Mouse (Mus musculus) kidney, embryonic 16.5 days (tissue): ENCODE measurements around the gene Myt1l. TPM values are rescaled to one million over a fixed set of nuclear protein-coding genes. Genes with fewer than 3 reads are reported as not detected.
A peak's percentile ranks its signal among the peaks of the same experiment; 100 is the strongest.

Experiments
- ATAC-seq: fragments of 200-750 bp; cut with Nextera tagmentation; 2 replicates; pipeline ENCODE4 v1.8.0; 2017; ENCODE audit warnings: moderate TSS enrichment; ENCODE audit not compliant: low FRiP score, low TSS enrichment
- H3K27ac ChIP-seq: fragments of 300-500 bp; sonication (generic); 2 replicates; pipeline ENCODE4 v1.5.1; 2014; ENCODE audit warnings: low read length
- H3K27me3 ChIP-seq: fragments of 300-500 bp; sonication (generic); 2 replicates; pipeline ENCODE4 v1.6.1; 2014; ENCODE audit warnings: low read length, control low read depth, mixed read lengths; ENCODE audit not compliant: insufficient read depth
- H3K36me3 ChIP-seq: fragments of 300-500 bp; sonication (generic); 2 replicates; pipeline ENCODE4 v1.6.1; 2014; ENCODE audit warnings: low read length, control low read depth, mixed read lengths; ENCODE audit not compliant: insufficient read depth
- H3K4me1 ChIP-seq: fragments of 300-500 bp; sonication (generic); 2 replicates; pipeline ENCODE4 v1.6.1; 2014; ENCODE audit warnings: low read length, control low read depth, mixed read lengths; ENCODE audit not compliant: insufficient read depth
- H3K4me2 ChIP-seq: fragments of 300-500 bp; sonication (generic); replicated peaks from 2 replicates; pipeline ENCODE4 v1.6.1; 2014; ENCODE audit warnings: low read depth, low read length
- H3K4me3 ChIP-seq: fragments of 300-500 bp; sonication (generic); 2 replicates; pipeline ENCODE4 v1.5.1; 2014; ENCODE audit warnings: mild to moderate bottlenecking, low read length
- H3K9ac ChIP-seq: fragments of 300-500 bp; sonication (generic); replicated peaks from 2 replicates; pipeline ENCODE4 v1.6.1; 2014; ENCODE audit warnings: low read length
- H3K9me3 ChIP-seq: fragments of 300-500 bp; sonication (generic); 2 replicates; pipeline ENCODE4 v1.6.1; 2016; ENCODE audit warnings: low read length, control low read depth
- WGBS: fragments of 180-500 bp; shearing (Covaris S2); extraction: QIAGEN DNeasy Blood & Tissue Kit; methylation state at CpG from one replicate; pipeline ENCODE4 v1.1.7; 2014; 5-methylcytosine and 5-hydroxymethylcytosine counted together
- polyA plus RNA-seq: library from polyadenylated mRNA; unstranded; fragments of >200 nt; fragmentation: Nextera tagmentation; extraction: Ambion mirVana; gene quantifications from 2 replicates; pipeline ENCODE4 v1.2.1, GENCODE M21; 2015

Gene Myt1l
- polyA plus RNA-seq, 1 experiment from 2014 or later = 0.41 TPM

- Histone ChIP-seq H3K4me1 (peaks cover 17% of the 10 kb centered on the region), H3K4me2 (peak overlapping the region; percentile 64), H3K27me3 (no peaks in the 10 kb centered on the region), H3K27ac (peak overlapping the region; percentile 88), H3K9ac (peak overlapping the region; percentile 90), H3K36me3 (no peaks in the 10 kb centered on the region), H3K9me3 (no peaks in the 10 kb centered on the region), H3K4me3 (peak overlapping the region; percentile 84)
- peak; percentile 89 for ATAC-seq
- under 1% methylated on average over 48 of the region's 49 CpGs for WGBS
These were observed 409.7 kb downstream of the Myt1l start for GRCm38 (mm10) chr12:29937851-29938375.

DNA sequence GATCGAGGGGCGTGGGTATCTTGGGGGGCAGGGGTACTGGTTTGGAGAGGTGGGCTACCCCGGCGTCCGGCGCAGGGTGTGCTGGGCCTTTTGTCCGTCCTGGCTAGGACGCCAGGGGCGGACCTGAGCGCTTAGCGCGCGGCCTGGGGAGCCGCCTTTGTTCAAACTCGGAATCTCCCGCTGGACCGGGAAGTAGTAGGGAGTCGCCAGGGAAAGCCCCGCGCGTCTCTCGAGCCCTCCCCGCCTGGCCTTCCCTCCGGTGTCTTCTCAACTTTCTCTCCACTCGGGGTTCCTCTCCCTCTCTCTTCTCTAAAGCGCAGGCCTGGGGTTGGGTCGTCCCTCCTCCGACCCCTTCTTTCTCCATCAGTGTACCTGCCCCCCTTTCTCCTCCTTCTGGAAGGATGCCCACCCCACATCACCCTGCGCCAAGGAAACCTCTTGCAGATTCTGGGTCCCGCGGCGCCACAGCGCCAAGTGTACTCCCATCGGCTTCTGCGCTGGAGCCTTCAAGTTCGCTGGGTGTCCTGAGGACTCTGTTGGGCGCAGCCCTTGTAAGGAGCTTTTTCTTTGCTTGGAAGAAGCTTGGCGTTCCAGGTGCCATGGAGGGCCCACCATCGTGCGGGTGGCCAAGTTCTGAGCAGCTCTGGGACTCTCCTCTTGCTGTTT, 410.3 kb downstream of the Myt1l start:
- Histone ChIP-seq H3K27me3 (no peaks in the 10 kb centered on the region), H3K9ac (peak overlapping the region; percentile 90), H3K4me2 (peak overlapping the region; percentile 64), H3K27ac (peak overlapping the region; percentile 88), H3K4me3 (peak overlapping the region; percentile 84), H3K4me1 (peaks cover 17% of the 10 kb centered on the region), H3K9me3 (no peaks in the 10 kb centered on the region), H3K36me3 (no peaks in the 10 kb centered on the region)
- WGBS = 0% methylated on average over 40 of the region's 40 CpGs
- peak; percentile 90 for ATAC-seq

GRCm38 (mm10) chr12:29939261-29939671, 411.1 kb downstream of the Myt1l start:
- no peak for ATAC-seq
- H3K36me3 ChIP-seq = no peaks in the 10 kb centered on the region
- H3K4me3 ChIP-seq = peak overlapping the region; percentile 84
- no peaks in the 10 kb centered on the region for H3K27me3 ChIP-seq
- peak overlapping the region; percentile 90 for H3K9ac ChIP-seq
- H3K4me1 ChIP-seq = peaks cover 21% of the 10 kb centered on the region
- H3K4me2 ChIP-seq = peak overlapping the region; percentile 64
- no peaks in the 10 kb centered on the region for H3K9me3 ChIP-seq
- peak overlapping the region; percentile 88 for H3K27ac ChIP-seq
- WGBS = 3% methylated on average over 8 of the region's 8 CpGs

DNA sequence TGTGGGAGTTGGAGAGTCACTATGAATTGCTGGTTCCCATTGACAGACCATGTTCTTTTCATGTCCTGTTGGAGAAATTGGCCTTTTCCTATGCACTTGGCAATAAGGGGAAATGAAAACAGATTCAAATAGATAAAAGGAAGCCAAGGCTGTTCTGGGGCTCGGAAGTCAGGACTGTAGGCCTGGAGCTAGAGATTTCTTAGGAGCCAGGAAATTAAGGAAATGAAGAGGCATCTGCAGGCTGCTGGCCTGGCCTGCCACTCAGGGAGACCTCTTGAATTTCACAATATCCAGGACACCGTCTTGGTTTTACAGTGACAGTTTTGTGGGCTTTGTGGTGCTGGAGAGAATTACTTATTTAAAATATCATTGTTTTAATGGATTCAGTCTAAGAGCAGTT, 414.3 kb downstream of the Myt1l start:
- no peak overlapping the region for H3K4me3 ChIP-seq
- H3K9me3 ChIP-seq = no peaks in the 10 kb centered on the region
- no peaks in the 10 kb centered on the region for H3K27me3 ChIP-seq
- WGBS = 69% methylated on average over 2 of the region's 2 CpGs
- no peak for ATAC-seq
- H3K4me1 ChIP-seq = peaks cover 39% of the 10 kb centered on the region
- no peak overlapping the region for H3K27ac ChIP-seq
- H3K4me2 ChIP-seq = no peak overlapping the region
- no peak overlapping the region for H3K9ac ChIP-seq
- no peaks in the 10 kb centered on the region for H3K36me3 ChIP-seq

GRCm38 (mm10) chr12:29944650-29945049, 416.5 kb downstream of the Myt1l start:
- Histone ChIP-seq H3K4me2 (no peak overlapping the region), H3K27me3 (no peaks in the 10 kb centered on the region), H3K4me3 (no peak overlapping the region), H3K4me1 (peaks cover 39% of the 10 kb centered on the region), H3K9ac (no peak overlapping the region), H3K9me3 (no peaks in the 10 kb centered on the region), H3K27ac (no peak overlapping the region), H3K36me3 (no peaks in the 10 kb centered on the region)
- no peak for ATAC-seq
- 65% methylated on average over 3 of the region's 3 CpGs for WGBS

DNA sequence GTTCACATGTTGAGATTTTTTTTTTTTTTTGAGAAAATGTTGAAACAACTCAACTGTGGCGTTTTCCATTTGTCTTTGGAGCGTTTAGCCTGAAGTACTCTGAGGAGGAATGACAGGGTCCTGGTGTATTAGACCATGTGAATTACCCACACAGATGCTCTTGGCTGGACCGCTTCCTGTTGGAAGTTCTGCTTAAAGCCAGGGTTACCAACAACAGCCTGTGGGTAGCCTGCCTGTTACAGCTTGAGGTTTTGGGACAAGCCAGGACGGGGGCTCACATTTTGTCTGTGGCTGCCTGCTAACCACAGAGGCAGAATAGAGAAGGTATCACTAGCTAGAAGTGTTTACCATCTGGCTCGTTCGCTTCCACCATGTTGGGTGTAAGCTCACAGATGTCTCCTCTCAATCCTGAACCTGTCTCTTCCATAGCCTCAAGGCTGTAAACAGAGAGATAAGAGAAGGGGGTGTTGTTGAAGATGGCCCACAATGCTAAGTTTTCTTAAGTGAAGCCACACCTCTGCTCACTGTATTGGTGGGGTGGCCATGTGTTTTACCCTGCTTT, 417.1 kb downstream of the Myt1l start:
- Histone ChIP-seq H3K9ac (no peak overlapping the region), H3K27me3 (no peaks in the 10 kb centered on the region), H3K4me3 (no peak overlapping the region), H3K4me2 (no peak overlapping the region), H3K9me3 (no peaks in the 10 kb centered on the region), H3K27ac (no peak overlapping the region), H3K36me3 (no peaks in the 10 kb centered on the region), H3K4me1 (peaks cover 36% of the 10 kb centered on the region)
- ATAC-seq = no peak
- 59% methylated on average over 6 of the region's 6 CpGs for WGBS

- Histone ChIP-seq H3K27ac (peak overlapping the region; percentile 77), H3K27me3 (no peaks in the 10 kb centered on the region), H3K4me3 (no peak overlapping the region), H3K9ac (no peak overlapping the region), H3K4me2 (0 out of 2 replicates have a peak overlapping the region, but pooled peaks have one; percentile 10), H3K9me3 (no peaks in the 10 kb centered on the region), H3K36me3 (no peaks in the 10 kb centered on the region), H3K4me1 (peaks cover 59% of the 10 kb centered on the region)
- peak; percentile 33; the same call in 1 of the 2 replicates for ATAC-seq
- WGBS = 23% methylated on average over 6 of the region's 6 CpGs
These were observed 422.9 kb downstream of the Myt1l start for GRCm38 (mm10) chr12:29951043-29951442.

- peaks cover 57% of the 10 kb centered on the region for H3K4me1 ChIP-seq
- no peak overlapping the region for H3K9ac ChIP-seq
- no peaks in the 10 kb centered on the region for H3K9me3 ChIP-seq
- H3K4me2 ChIP-seq = no peak overlapping the region
- no peaks in the 10 kb centered on the region for H3K36me3 ChIP-seq
- WGBS = 60% methylated on average over 5 of the region's 5 CpGs
- peak overlapping the region; percentile 77 for H3K27ac ChIP-seq
- no peaks in the 10 kb centered on the region for H3K27me3 ChIP-seq
- no peak overlapping the region for H3K4me3 ChIP-seq
- peak; percentile 32; the same call in 1 of the 2 replicates for ATAC-seq
These were observed 423.3 kb downstream of the Myt1l start for GRCm38 (mm10) chr12:29951485-29951884.

DNA sequence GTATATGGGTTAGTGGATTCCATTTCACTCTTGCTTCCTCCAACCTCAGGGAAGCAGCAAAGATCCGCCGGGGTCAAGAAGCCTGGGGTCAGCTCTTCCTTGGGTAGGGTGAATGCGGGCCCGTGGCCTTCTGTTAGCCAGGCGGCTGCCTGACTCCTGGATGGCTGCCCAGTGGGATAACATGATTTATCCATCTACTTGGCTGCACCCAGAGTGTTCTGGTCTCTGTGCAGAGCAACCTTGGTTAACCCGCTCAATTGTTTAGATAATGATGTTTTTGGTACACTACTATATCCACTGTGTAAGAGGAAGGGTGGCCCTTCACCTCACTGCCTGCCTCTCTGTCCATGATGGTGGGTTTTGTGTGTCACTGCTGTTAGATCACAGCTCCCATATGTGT, 423.9 kb downstream of the Myt1l start:
- no peak overlapping the region for H3K4me2 ChIP-seq
- peaks cover 63% of the 10 kb centered on the region for H3K4me1 ChIP-seq
- H3K9me3 ChIP-seq = no peaks in the 10 kb centered on the region
- H3K36me3 ChIP-seq = no peaks in the 10 kb centered on the region
- H3K27me3 ChIP-seq = no peaks in the 10 kb centered on the region
- H3K4me3 ChIP-seq = no peak overlapping the region
- peak; percentile 32; the same call in 1 of the 2 replicates for ATAC-seq
- 37% methylated on average over 6 of the region's 6 CpGs for WGBS
- no peak overlapping the region for H3K9ac ChIP-seq
- peak overlapping the region; percentile 77; the same call in 1 of the 2 replicates for H3K27ac ChIP-seq

- peak overlapping the region; percentile 17; the same call in 1 of the 2 replicates for H3K9ac ChIP-seq
- WGBS = 26% methylated on average over 11 of the region's 11 CpGs
- H3K4me1 ChIP-seq = peaks cover 78% of the 10 kb centered on the region
These were observed 425.8 kb downstream of the Myt1l start for GRCm38 (mm10) chr12:29953999-29954398.

More at GRCm38 (mm10) chr12:29953999-29954398, 425.8 kb downstream of the Myt1l start:
- peak overlapping the region; percentile 75 for H3K27ac ChIP-seq
- peak; percentile 10; the same call in 1 of the 2 replicates for ATAC-seq
- no peaks in the 10 kb centered on the region for H3K36me3 ChIP-seq
- H3K9me3 ChIP-seq = no peaks in the 10 kb centered on the region
- no peak overlapping the region for H3K4me3 ChIP-seq
- no peaks in the 10 kb centered on the region for H3K27me3 ChIP-seq
- peak overlapping the region; percentile 10; the same call in 1 of the 2 replicates for H3K4me2 ChIP-seq
